ENCODE assay signal across 8 mouse cellular contexts in genomic region chr4:10875407-10875806, GRCm38 (mm10). TPM values are rescaled to one million over a fixed set of nuclear protein-coding genes. Genes with fewer than 3 reads are reported as not detected.
DNase-seq lines count a peak whose midpoint lies in the region; ATAC-seq and TF ChIP-seq lines count a peak whose summit lies in the region.

No protein-coding gene starts in this region.

- H3K9me3 ChIP-seq in embryonic facial prominence, embryonic 14.5 days (ENCODE audit: control insufficient read depth, low read length): no peaks in the 10 kb centered on the region
- no peaks in the 10 kb centered on the region for H3K9me3 ChIP-seq in hindbrain, postnatal 0 days (ENCODE audit: low read length)
- no peaks in the 10 kb centered on the region for H3K9me3 ChIP-seq in liver, embryonic 11.5 days (ENCODE audit: control insufficient read depth, low read length)
- no peaks in the 10 kb centered on the region for H3K9me3 ChIP-seq in neural tube, embryonic 13.5 days

- no peak for TF ChIP-seq CTCF in hindbrain, postnatal 0 days (IDR thresholded peaks at IDR 0.05; ENCODE audit: low read depth)

- peak overlapping the region; percentile 86 for H3K4me3 ChIP-seq in embryonic facial prominence, embryonic 14.5 days (ENCODE audit: low read depth, low read length)
- H3K4me3 ChIP-seq in hindbrain, postnatal 0 days (ENCODE audit: low read length): peak overlapping the region; percentile 89
- peak overlapping the region; percentile 72 for H3K4me3 ChIP-seq in liver, embryonic 11.5 days (ENCODE audit: low read depth, low read length)
- peak overlapping the region; percentile 64 for H3K4me3 ChIP-seq in neural tube, embryonic 13.5 days

- peaks cover 4% of the 10 kb centered on the region for H3K4me1 ChIP-seq in embryonic facial prominence, embryonic 14.5 days (ENCODE audit: control insufficient read depth, insufficient read depth, low read length)
- H3K4me1 ChIP-seq in hindbrain, postnatal 0 days (ENCODE audit: insufficient read depth, low read length): no peaks in the 10 kb centered on the region
- H3K4me1 ChIP-seq in liver, embryonic 11.5 days (replicated peaks; ENCODE audit: control insufficient read depth, insufficient read depth, low read length): peaks cover 7% of the 10 kb centered on the region
- H3K4me1 ChIP-seq in neural tube, embryonic 13.5 days (replicated peaks): peaks cover 23% of the 10 kb centered on the region

- ATAC-seq in embryonic facial prominence, embryonic 14.5 days (ENCODE audit: low read depth): no peak
- ATAC-seq in hindbrain, postnatal 0 days: no peak
- peak; percentile 45; the same call in 1 of the 2 replicates for ATAC-seq in liver, embryonic 11.5 days (replicated peaks; ENCODE audit: low FRiP score)
- ATAC-seq in neural tube, embryonic 13.5 days (ENCODE audit: low read depth): no peak; the same call in 1 of the 2 replicates

- no peaks in the 10 kb centered on the region for H3K36me3 ChIP-seq in embryonic facial prominence, embryonic 14.5 days (ENCODE audit: control insufficient read depth, insufficient read depth, low read length)
- no peaks in the 10 kb centered on the region for H3K36me3 ChIP-seq in hindbrain, postnatal 0 days (ENCODE audit: insufficient read depth, low read length)
- no peaks in the 10 kb centered on the region for H3K36me3 ChIP-seq in liver, embryonic 11.5 days (ENCODE audit: control insufficient read depth, insufficient read depth, low read length)
- H3K36me3 ChIP-seq in neural tube, embryonic 13.5 days: no peaks in the 10 kb centered on the region

- H3K27ac ChIP-seq in embryonic facial prominence, embryonic 14.5 days (replicated peaks; ENCODE audit: low read depth, low read length): peak overlapping the region; percentile 100; the same call in 1 of the 2 replicates
- H3K27ac ChIP-seq in hindbrain, postnatal 0 days: peak overlapping the region; percentile 99
- H3K27ac ChIP-seq in liver, embryonic 11.5 days (ENCODE audit: low read depth, low read length): peak overlapping the region; percentile 97; the same call in 1 of the 2 replicates
- peak overlapping the region; percentile 99 for H3K27ac ChIP-seq in neural tube, embryonic 13.5 days (replicated peaks)

- peak overlapping the region; percentile 71 for H3K4me2 ChIP-seq in embryonic facial prominence, embryonic 14.5 days (ENCODE audit: low read depth, low read length)
- peak overlapping the region; percentile 77 for H3K4me2 ChIP-seq in hindbrain, postnatal 0 days (ENCODE audit: low read depth, low read length)
- peak overlapping the region; percentile 85 for H3K4me2 ChIP-seq in liver, embryonic 11.5 days
- peak overlapping the region; percentile 63 for H3K4me2 ChIP-seq in neural tube, embryonic 13.5 days

- DNase-seq in layer of hippocampus, adult 9-10 months (ENCODE audit: low spot score): peak; percentile 6
- no peak for DNase-seq in layer of hippocampus, postnatal 36 days
- DNase-seq in ZHBTc4 (ENCODE audit: low read depth, low spot score): peak; percentile 26
- DNase-seq in embryonic facial prominence, embryonic 14.5 days (ENCODE audit: low spot score): peak; percentile 40
- peak; percentile 34 for DNase-seq in hindbrain, postnatal 0 days (ENCODE audit: low spot score)
- no peak for DNase-seq in liver, embryonic 11.5 days (ENCODE audit: low spot score)
- DNase-seq in urinary bladder, postnatal 4 days (ENCODE audit: low spot score in 2 of 2): no peak

- no peaks in the 10 kb centered on the region for H3K27me3 ChIP-seq in embryonic facial prominence, embryonic 14.5 days (replicated peaks; ENCODE audit: control insufficient read depth, insufficient read depth, low read length)
- H3K27me3 ChIP-seq in hindbrain, postnatal 0 days (ENCODE audit: insufficient read depth, low read length): no peaks in the 10 kb centered on the region
- no peaks in the 10 kb centered on the region for H3K27me3 ChIP-seq in liver, embryonic 11.5 days (replicated peaks; ENCODE audit: control insufficient read depth, insufficient read depth, low read length)
- H3K27me3 ChIP-seq in neural tube, embryonic 13.5 days: no peaks in the 10 kb centered on the region

- peak overlapping the region; percentile 92; the same call in 1 of the 2 replicates for H3K9ac ChIP-seq in embryonic facial prominence, embryonic 14.5 days (ENCODE audit: low read depth, low read length)
- H3K9ac ChIP-seq in hindbrain, postnatal 0 days (replicated peaks; ENCODE audit: low read length): peak overlapping the region; percentile 80; the same call in 1 of the 2 replicates
- peak overlapping the region; percentile 83 for H3K9ac ChIP-seq in liver, embryonic 11.5 days (ENCODE audit: low read depth, low read length)
- peak overlapping the region; percentile 94 for H3K9ac ChIP-seq in neural tube, embryonic 13.5 days

RNA-seq across cellular contexts. Expression of gene 2610301B20Rik, which starts 1.1 kb away (rescaled TPM):
- 10 to 100 TPM; 38.9 to 40.8 TPM for total RNA-seq in layer of hippocampus, postnatal 36 days (2021)
- polyA plus RNA-seq in embryonic facial prominence, embryonic 14.5 days (2014; fragmentation: Nextera tagmentation; extraction: Ambion mirVana): 36.2 and 38.3 TPM in 2 replicates
- total RNA-seq in hindbrain, postnatal 0 days (2014; rRNA removed): 27.5 and 30.3 TPM in 2 replicates
- 32.9 and 34.4 TPM in 2 replicates for polyA plus RNA-seq in hindbrain, postnatal 0 days (2015; fragmentation: Nextera tagmentation; extraction: Ambion mirVana)
- polyA plus RNA-seq in liver, embryonic 11.5 days (2014; fragmentation: Nextera tagmentation; extraction: Ambion mirVana): 19.9 and 26.0 TPM in 2 replicates
- polyA plus RNA-seq in neural tube, embryonic 13.5 days (2015; fragmentation: Nextera tagmentation; extraction: Ambion mirVana): 40.6 and 45.8 TPM in 2 replicates

Comparison
In these comparisons a context has a peak if more than half of its experiments do, and no peak if none do; other contexts are left out.
1. DNase-seq: peak in layer of hippocampus, adult 9-10 months (single experiment), ZHBTc4 (single experiment), embryonic facial prominence, embryonic 14.5 days (single experiment) and hindbrain, postnatal 0 days (single experiment); none in layer of hippocampus, postnatal 36 days (0 of 2), liver, embryonic 11.5 days (single experiment) and urinary bladder, postnatal 4 days (0 of 2).
2. Peak in every context shown above with its lines, with median percentiles within 50 percentile points of each other: H3K27ac ChIP-seq, H3K4me2 ChIP-seq, H3K4me3 ChIP-seq and H3K9ac ChIP-seq.